Mouse (Mus musculus): Measurements from ENCODE around the gene Aldh3b1. TPM values are rescaled to one million over a fixed set of nuclear protein-coding genes. Genes with fewer than 3 reads are reported as not detected.

Gene Aldh3b1
- polyA plus RNA-seq, 1 experiment from 2014 or later = 2.3 TPM

DNA sequence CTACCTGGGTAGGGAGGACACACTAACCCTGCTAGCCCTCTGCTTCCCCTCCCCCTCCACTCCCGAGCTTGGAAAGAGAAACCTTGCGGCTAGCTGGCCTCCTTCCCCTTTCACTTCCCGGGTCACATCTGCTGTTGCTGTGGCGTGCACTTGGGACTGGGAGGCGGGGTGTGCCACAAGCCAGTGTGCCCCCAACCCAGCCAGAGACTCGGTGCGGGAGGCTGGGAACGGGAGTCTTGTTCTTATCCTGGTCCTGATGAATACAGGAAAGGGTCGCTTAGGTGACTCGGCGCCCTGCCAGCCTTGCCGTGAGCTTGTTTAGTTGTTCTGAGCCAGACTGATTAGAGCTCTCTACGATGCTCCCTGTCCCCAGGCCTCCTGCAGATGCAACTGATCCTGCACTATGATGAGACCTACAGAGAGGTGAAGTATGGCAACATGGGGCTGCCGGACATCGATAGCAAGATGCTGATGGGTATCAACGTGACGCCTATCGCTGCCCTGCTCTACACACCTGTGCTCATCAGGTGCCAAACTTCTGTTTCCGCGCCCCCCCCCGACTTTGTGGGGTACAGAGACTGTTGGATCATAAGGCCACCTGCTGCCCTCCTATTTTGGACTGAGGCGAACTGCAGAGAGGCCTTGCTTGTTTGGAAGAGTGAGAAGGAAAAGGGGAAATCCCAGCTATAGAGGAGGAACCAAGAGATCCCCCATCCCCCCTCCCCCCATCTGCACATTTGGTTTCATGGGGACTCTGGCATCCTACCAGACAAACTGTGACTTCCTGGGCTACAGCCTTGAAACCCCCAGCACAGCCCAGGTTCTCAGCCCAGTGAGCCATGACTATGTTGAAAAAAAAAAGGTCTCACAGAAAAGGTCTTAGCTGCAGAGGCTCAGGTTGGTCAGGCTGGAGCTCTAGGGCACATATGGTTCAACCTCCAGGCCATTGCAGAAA is 6.6 kb upstream of the Aldh3b1 start:
- ATAC-seq = peak; percentile 67
- Histone ChIP-seq H3K9ac (peak overlapping the region; percentile 59), H3K27ac (peak overlapping the region; percentile 51), H3K4me1 (replicated peaks) (peaks cover 13% of the 10 kb centered on the region; the same call in 1 of the 2 replicates), H3K4me2 (replicated peaks) (peak overlapping the region; percentile 94), H3K36me3 (no peaks in the 10 kb centered on the region), H3K9me3 (no peaks in the 10 kb centered on the region), H3K27me3 (replicated peaks) (no peaks in the 10 kb centered on the region), H3K4me3 (replicated peaks) (peak overlapping the region; percentile 52)
- WGBS = 10% methylated on average over 22 of the region's 22 CpGs

DNA sequence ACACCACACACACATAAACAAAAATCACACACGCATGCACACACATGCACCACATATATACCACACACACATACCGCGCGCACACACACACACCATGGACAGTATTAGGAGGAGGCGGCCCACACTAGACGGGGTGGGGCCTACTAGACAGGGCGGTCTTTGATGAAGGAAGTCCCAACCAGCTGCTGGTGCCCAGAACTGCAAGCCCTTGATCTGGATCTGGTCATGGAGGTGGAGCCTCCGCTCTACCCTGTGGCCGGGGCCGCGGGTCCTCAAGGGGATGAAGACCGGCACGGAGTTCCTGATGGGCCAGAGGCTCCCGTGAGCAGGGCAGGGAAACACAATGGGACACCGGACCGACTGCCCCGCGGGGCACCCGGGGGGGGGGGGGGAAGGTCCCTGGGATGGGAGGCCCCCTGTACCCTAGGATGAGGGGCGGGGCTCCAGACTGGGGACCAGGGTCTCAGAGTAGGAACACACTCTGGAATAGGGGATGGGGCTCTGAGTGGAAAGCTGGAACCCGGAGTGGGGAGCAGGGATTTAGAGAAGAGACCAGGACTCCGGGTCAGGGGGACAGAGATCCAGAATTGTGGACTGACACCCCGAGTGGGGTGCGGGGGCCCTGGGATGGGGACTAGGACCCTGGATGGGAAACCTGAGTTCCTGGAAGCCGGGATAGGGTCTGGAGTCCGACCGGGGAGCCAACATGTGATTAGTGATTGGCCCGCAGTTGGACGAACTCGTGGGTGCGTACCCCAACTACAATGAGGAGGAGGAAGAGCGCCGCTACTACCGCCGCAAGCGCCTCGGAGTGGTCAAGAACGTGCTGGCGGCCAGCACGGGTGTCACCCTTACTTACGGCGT is 5.7 kb upstream of the Aldh3b1 start, which contains the start of gene Unc93b1:
TSS of gene Unc93b1 (plus strand) at position 155 of the 864 bp plus-strand sequence.
- Histone ChIP-seq H3K27ac (peak within 1 kb of the TSS; percentile 51), H3K4me3 (replicated peaks) (peak within 1 kb of the TSS; percentile 52), H3K9ac (peak within 1 kb of the TSS; percentile 59), H3K36me3 (no peaks in the 10 kb centered on the region), H3K4me1 (replicated peaks) (peaks cover 21% of the 10 kb centered on the region), H3K4me2 (replicated peaks) (peak within 1 kb of the TSS; percentile 94), H3K27me3 (replicated peaks) (no peaks in the 10 kb centered on the region), H3K9me3 (no peaks in the 10 kb centered on the region)
- ATAC-seq = peak; percentile 86
- WGBS = 7% methylated on average over 42 of the region's 42 CpGs

DNA sequence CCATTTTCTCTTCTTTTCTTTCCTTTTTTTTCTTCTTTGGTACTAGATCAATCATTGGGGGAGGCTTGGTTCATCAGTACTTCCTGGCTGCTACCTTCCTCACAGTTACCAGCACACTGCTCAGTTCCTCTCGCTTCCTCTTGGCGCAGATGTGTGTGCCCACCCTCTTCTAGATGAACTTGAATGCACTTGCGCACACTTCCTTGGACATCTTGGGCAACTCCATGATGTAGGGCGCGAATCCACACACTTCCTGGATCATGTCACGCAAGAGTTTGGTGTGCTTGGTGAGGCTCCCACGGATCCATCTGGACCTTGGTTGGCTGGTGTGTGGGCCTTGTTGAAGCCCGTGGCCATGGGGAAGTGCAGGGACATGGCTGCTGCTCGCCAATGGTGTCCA is 2.1 kb upstream of the Aldh3b1 start:
- H3K36me3 ChIP-seq = no peaks in the 10 kb centered on the region
- H3K27me3 ChIP-seq (replicated peaks) = no peaks in the 10 kb centered on the region
- no peak overlapping the region for H3K27ac ChIP-seq
- WGBS = 88% methylated on average over 9 of the region's 9 CpGs
- H3K4me1 ChIP-seq (replicated peaks) = peaks cover 35% of the 10 kb centered on the region
- no peak overlapping the region for H3K4me3 ChIP-seq (replicated peaks)
- H3K4me2 ChIP-seq (replicated peaks) = no peak overlapping the region
- no peaks in the 10 kb centered on the region for H3K9me3 ChIP-seq
- H3K9ac ChIP-seq = no peak overlapping the region
- ATAC-seq = no peak

DNA sequence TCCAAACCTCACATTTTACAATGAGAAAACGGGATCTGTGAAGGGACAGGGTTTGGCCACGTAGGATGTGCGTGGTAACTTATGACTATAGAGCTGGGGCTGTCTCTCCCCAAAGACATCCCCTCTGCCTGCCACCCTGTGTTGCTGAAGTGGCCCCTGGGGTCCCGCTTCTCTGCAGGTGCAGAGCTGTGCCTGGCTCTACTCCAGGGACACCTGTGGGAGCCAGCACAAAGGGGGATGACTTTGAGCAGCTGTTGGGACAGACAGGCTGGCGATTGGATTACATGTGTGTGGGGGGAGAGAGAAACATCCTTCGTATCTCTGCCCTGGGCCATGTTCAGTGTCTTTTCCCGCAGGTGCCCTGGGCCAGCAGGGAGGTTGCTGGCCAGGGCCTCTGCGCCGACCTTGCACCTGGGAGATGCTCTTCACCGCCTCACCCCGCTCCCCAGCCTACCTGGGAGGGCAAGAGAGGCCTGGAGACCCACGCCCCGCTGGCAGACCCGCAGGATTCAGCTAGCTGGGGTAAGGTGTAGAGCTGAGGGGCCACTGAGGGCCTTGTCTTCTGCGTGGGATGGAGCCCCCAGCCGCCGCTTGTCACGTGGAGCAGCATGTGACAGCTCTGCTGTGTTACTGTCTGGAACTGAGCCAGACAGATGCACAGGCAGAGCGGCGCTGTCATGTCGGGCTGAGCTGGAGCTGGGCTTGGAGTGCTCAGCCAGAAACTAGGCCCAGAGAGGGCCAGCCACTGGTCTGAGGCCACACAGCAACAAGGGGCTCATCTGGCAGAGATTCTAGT is 852 bp upstream of the Aldh3b1 start:
- 70% methylated on average over 21 of the region's 21 CpGs for WGBS
- H3K9ac ChIP-seq = no peak overlapping the region
- H3K27ac ChIP-seq = peak overlapping the region; percentile 72; the same call in 1 of the 2 replicates
- peaks cover 26% of the 10 kb centered on the region for H3K4me1 ChIP-seq (replicated peaks)
- H3K4me3 ChIP-seq (replicated peaks) = no peak overlapping the region
- H3K36me3 ChIP-seq = no peaks in the 10 kb centered on the region
- H3K9me3 ChIP-seq = no peaks in the 10 kb centered on the region
- no peak for ATAC-seq
- H3K27me3 ChIP-seq (replicated peaks) = no peaks in the 10 kb centered on the region
- no peak overlapping the region for H3K4me2 ChIP-seq (replicated peaks)

DNA sequence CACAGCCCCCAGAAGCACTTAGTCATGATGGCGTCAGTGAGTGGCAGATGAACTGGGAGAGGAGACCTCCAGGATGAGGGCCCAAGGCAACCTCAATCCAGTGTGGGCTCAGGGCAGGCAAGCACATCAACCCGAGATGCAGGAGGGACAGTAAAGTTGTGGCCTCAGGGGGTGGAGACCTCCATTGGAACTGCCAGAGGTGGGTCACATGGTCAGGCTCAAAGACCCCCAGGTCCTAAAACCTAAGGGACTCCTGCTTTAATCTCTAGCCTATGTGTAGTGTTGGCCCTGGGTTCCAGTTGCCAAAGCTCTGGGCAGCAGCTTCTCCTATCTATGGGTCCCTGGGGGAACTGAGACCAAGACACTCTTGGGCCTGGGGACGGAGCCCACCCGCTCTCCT is 829 bp downstream of the Aldh3b1 start:
- Histone ChIP-seq H3K4me2 (replicated peaks) (no peak overlapping the region), H3K4me3 (replicated peaks) (no peak overlapping the region), H3K4me1 (replicated peaks) (peaks cover 25% of the 10 kb centered on the region), H3K36me3 (no peaks in the 10 kb centered on the region), H3K27ac (no peak overlapping the region), H3K27me3 (replicated peaks) (no peaks in the 10 kb centered on the region), H3K9ac (no peak overlapping the region), H3K9me3 (no peaks in the 10 kb centered on the region)
- no peak for ATAC-seq
- WGBS = 88% methylated on average over 4 of the region's 4 CpGs

DNA sequence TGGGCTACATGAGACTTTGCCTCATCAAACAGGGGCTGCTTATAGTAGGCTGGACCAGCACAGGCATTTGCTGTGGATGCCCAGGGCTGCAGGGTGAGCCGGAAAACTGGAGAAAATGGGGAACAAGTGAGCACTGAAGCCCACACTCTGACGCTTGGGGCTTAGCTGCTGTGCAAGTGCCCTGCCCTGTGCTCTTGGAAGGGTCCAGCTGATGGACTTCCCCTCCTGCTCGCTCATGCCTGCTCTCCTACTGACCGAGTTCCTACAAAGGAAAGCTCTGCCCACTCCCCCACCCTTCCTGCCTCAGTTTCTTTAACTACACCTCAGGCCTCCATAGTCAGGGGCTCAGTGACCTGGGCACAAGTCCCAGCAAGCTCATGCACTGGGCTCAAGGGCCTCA is 1.6 kb downstream of the Aldh3b1 start:
- no peak overlapping the region for H3K27ac ChIP-seq
- no peak for ATAC-seq
- H3K4me2 ChIP-seq (replicated peaks) = no peak overlapping the region
- no peaks in the 10 kb centered on the region for H3K27me3 ChIP-seq (replicated peaks)
- H3K4me3 ChIP-seq (replicated peaks) = no peak overlapping the region
- no peaks in the 10 kb centered on the region for H3K36me3 ChIP-seq
- H3K9me3 ChIP-seq = no peaks in the 10 kb centered on the region
- 89% methylated on average over 4 of the region's 4 CpGs for WGBS
- no peak overlapping the region for H3K9ac ChIP-seq
- peaks cover 26% of the 10 kb centered on the region for H3K4me1 ChIP-seq (replicated peaks)

DNA sequence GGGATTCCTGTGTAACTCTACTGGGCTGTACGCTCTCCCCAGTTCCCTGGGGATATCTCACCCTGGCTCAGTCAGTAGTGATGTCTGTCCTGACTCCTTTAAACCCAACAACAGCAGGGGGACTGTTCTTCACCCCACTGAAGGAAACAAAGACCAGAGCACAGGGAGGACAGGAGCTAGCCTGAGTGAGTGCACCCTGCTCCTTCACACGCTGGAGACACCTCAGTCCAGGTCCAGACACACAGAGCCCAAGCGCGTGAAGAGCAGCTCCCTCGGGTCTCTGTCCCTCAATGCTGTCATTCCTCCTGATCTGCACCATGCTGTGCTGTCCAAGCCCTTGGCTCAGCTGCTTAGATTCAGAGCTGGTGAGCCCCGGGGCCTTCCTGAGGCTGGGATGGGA is 2.9 kb downstream of the Aldh3b1 start:
- Histone ChIP-seq H3K27me3 (replicated peaks) (no peaks in the 10 kb centered on the region), H3K27ac (no peak overlapping the region), H3K9ac (no peak overlapping the region), H3K36me3 (no peaks in the 10 kb centered on the region), H3K9me3 (no peaks in the 10 kb centered on the region), H3K4me3 (replicated peaks) (no peak overlapping the region), H3K4me1 (replicated peaks) (peaks cover 29% of the 10 kb centered on the region), H3K4me2 (replicated peaks) (no peak overlapping the region)
- WGBS = 65% methylated on average over 6 of the region's 6 CpGs
- no peak for ATAC-seq

DNA sequence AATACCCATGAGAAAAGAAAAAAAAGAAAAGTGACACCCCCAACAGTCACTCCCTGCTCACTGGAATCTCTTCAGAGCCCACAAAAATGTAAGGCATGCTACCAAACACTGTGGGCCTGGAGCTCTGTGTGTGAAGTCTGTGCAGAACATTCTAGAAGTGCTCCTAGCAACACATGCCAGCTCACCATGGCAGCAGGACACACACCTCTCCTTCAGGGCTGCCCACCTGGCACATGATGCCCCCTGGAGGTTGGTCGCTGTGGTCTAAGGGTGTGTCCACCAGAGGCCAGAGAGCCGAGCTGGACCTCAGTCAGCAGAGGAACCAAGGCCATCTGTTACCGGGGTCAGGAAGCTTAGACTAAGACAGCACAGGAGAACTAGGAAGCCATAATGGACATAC is 3.3 kb downstream of the Aldh3b1 start:
- Histone ChIP-seq H3K9me3 (no peaks in the 10 kb centered on the region), H3K9ac (no peak overlapping the region), H3K27ac (no peak overlapping the region), H3K4me3 (replicated peaks) (no peak overlapping the region), H3K4me2 (replicated peaks) (no peak overlapping the region), H3K36me3 (no peaks in the 10 kb centered on the region), H3K27me3 (replicated peaks) (no peaks in the 10 kb centered on the region), H3K4me1 (replicated peaks) (peaks cover 29% of the 10 kb centered on the region)
- 53% methylated on average over 3 of the region's 3 CpGs for WGBS
- no peak for ATAC-seq

DNA sequence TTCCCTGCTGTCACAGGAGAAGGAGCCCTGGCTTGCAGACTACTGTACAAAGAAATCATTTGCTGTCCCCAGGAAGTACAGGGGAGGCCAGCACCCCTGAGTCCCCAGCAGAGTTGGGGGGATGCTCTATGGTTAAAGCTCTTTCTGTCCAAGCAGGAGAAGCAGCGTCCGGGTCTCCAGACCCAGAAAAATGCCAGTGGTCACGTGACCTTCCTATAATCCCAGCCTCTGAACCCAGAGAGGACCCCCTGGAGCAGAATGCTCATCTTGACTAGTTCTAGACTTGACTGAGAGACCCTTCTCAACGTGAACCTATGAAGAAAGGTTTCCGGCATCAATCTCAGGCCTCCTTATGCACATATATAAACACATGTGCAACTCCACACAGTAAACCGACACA is 3.7 kb downstream of the Aldh3b1 start:
- ATAC-seq = no peak
- H3K27me3 ChIP-seq (replicated peaks) = no peaks in the 10 kb centered on the region
- no peaks in the 10 kb centered on the region for H3K36me3 ChIP-seq
- peaks cover 27% of the 10 kb centered on the region for H3K4me1 ChIP-seq (replicated peaks)
- no peak overlapping the region for H3K4me2 ChIP-seq (replicated peaks)
- no peak overlapping the region for H3K9ac ChIP-seq
- H3K4me3 ChIP-seq (replicated peaks) = no peak overlapping the region
- no peak overlapping the region for H3K27ac ChIP-seq
- whole genome bisulfite sequencing = 82% methylated on average over 6 of the region's 6 CpGs
- no peaks in the 10 kb centered on the region for H3K9me3 ChIP-seq

DNA sequence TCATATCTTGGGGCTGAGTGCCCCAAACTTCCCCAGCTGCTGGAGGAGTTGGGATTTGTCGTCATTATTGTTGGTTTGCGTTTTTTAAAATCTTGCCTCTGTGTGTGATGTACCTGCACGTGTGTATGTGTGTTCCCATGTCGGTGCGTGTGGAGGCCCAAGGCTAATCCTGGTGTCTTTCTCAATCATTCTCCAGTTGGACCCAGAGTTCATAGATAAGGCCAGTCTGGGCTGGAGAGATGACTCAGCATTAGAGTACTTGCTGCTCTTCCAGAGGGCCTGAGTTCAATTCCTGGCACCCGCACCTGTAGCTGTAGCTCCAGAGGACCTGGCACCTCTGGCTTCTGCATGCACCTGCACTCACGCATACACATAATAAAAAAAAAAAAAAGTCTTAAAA is 4.7 kb downstream of the Aldh3b1 start:
- Histone ChIP-seq H3K4me2 (replicated peaks) (no peak overlapping the region), H3K4me1 (replicated peaks) (peaks cover 17% of the 10 kb centered on the region), H3K4me3 (replicated peaks) (no peak overlapping the region), H3K36me3 (no peaks in the 10 kb centered on the region), H3K9ac (no peak overlapping the region), H3K27ac (no peak overlapping the region), H3K9me3 (no peaks in the 10 kb centered on the region), H3K27me3 (replicated peaks) (no peaks in the 10 kb centered on the region)
- WGBS = 92% methylated on average over 7 of the region's 7 CpGs
- ATAC-seq = no peak

DNA sequence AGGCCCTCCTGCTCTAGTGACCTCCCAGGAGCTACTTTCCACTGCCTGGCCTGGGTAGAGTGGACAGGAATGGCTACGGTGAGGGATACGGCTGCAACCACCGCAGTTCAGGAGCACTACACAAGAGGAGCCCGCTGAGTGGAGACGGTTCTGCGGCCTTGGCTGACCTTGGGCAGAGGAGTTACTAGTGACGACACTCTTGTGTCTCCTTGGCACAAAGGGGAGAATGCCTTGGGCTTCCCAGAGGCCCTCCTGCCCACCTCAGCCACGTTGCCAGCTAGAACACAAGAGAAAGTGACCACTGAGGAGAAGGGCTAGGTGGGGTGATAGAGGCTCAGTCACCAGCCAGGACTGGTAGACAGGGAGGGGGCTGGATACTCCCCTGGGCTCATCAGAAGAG is 5.4 kb downstream of the Aldh3b1 start:
- H3K36me3 ChIP-seq = no peaks in the 10 kb centered on the region
- no peaks in the 10 kb centered on the region for H3K9me3 ChIP-seq
- H3K27ac ChIP-seq = peak overlapping the region; percentile 59; the same call in 1 of the 2 replicates
- no peaks in the 10 kb centered on the region for H3K27me3 ChIP-seq (replicated peaks)
- 83% methylated on average over 8 of the region's 8 CpGs for WGBS
- H3K4me1 ChIP-seq (replicated peaks) = peaks cover 10% of the 10 kb centered on the region
- H3K4me3 ChIP-seq (replicated peaks) = no peak overlapping the region
- H3K4me2 ChIP-seq (replicated peaks) = no peak overlapping the region
- no peak for ATAC-seq
- no peak overlapping the region for H3K9ac ChIP-seq

DNA sequence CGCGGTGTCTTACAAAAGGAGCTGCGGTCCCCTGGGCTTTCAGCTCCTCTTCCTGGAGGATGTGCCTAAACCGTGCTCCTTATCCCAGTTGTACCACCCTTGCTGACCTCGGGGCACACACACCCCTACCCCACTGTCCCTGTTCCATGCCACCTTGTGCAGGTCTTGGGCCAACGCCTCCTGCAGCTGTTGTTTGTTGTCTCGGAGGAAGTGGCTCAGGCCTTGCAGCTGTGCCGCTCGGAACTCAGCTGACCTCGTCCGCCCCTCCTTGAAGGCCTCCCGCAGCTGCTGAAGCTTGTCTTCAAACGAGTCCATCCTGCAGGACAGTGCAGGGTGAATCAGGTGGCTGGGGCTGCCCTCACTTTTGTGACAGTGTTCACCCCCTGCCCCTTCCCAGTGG is 6.0 kb downstream of the Aldh3b1 start:
- Histone ChIP-seq H3K4me1 (replicated peaks) (peaks cover 7% of the 10 kb centered on the region), H3K27me3 (replicated peaks) (no peaks in the 10 kb centered on the region), H3K9ac (no peak overlapping the region), H3K4me2 (replicated peaks) (no peak overlapping the region), H3K27ac (peak overlapping the region; percentile 59), H3K36me3 (no peaks in the 10 kb centered on the region), H3K4me3 (replicated peaks) (no peak overlapping the region), H3K9me3 (no peaks in the 10 kb centered on the region)
- peak; percentile 35; the same call in 1 of the 2 replicates for ATAC-seq
- WGBS = 51% methylated on average over 13 of the region's 13 CpGs

Data from intestine, embryonic 15.5 days (tissue).